Mouse (Mus musculus) gastrocnemius, postnatal 36 days (tissue): ENCODE measurements around the gene Slc25a13. TPM values are rescaled to one million over a fixed set of nuclear protein-coding genes. Genes with fewer than 3 reads are reported as not detected.
"Not testable (repeated sequence)": the region's sequence is repeated elsewhere in the genome, so short reads cannot be mapped to it uniquely, and the experiment has no call there.

Experiments used
- DNase-seq, 2 experiments: peaks; one replicate each; pipeline ENCODE4 v3.0.0; 2022
- intact Hi-C: fragments of 180-260 bp; cut with DNase I; formaldehyde crosslinking; loops from one replicate; pipeline ENCODE4 v1.15.1; 2025
- total RNA-seq, 2 experiments: library from RNA; stranded (reverse); gene quantifications; 2 replicates each; pipeline ENCODE4 v1.2.3; 2021

Slc25a13 gene
- total RNA-seq, 2 experiments from 2014 or later: 0.74 to 0.84 TPM

DNA sequence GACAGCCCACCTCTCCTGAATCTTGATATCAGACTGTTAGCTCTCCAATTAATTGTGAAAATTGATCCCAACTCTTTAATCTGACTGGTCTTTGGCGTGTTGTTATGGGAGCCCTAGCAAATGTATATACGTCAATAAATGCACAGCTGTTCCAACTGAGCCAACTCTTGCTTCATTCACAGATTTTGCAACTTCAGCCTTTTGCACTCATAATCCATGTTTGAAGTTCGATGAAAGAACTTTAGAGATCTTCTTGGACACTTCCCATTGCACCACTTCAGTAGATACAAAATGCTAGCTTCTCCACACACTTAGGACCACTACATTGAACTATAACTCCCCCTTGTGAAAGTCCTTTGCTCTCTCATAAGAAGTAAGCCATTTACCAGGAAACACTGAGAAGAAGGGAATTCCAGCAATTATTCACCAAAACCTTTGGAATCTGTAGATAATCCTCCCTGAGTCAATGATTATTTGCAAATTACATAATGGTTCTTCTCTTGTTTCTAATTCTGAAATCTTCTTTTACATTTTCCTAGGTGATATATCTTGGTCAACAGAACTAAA is 11.3 kb downstream of the Slc25a13 start:
- DNase-seq: no peak
- intact Hi-C loops: no loop called here

DNA sequence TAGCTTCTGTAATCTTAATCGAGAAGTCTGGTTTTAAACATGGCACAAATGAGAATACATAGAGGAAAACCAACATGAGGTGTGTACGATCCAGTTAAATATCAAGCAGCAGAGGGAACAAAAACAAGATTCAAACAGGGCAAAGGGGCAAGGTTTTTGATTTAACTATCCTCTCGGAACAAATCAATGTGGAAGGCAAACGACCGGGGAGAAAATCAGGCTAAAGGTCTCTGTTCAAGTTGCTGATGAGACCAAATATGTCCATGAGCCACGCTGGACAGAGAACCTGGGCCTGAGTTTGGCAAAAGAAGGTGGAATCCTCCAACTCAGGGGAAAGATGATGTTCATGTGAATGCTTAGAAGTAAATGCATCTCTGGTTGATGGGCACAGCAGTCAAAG is 14.5 kb downstream of the Slc25a13 start:
- intact Hi-C loops: no loop called here
- no peak for DNase-seq

- no peak for DNase-seq
Measured at GRCm38 (mm10) chr6:6201977-6202376, 15.0 kb downstream of the Slc25a13 start.

GRCm38 (mm10) chr6:6199138-6199870 is 17.7 kb downstream of the Slc25a13 start:
- intact Hi-C loops: no loop called here

More at GRCm38 (mm10) chr6:6201977-6202376, 15.0 kb downstream of the Slc25a13 start:
- intact Hi-C loops: no loop called here

DNA sequence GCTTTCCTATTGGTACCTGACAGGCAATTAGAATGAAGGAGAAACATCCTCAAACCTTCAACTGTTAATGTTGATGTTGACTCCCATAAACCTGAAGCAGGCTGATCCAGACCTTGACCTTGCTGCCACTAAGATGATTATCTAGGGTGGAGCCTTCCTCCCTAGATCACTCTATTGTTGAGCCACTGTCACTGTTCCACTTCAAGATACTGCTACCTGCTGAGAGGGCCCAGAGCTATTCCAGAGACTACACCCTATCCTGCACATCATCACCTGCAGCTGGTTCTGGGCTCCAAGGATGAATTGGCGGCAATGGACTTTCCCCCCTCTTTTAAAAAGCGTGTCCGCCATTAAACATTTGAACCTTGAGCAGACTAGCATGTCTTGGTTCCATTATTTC is 18.9 kb downstream of the Slc25a13 start:
- intact Hi-C loops, DNase-seq: not testable (repeated sequence)

More at GRCm38 (mm10) chr6:6199138-6199870, 17.7 kb downstream of the Slc25a13 start:
- no peak for DNase-seq

DNA sequence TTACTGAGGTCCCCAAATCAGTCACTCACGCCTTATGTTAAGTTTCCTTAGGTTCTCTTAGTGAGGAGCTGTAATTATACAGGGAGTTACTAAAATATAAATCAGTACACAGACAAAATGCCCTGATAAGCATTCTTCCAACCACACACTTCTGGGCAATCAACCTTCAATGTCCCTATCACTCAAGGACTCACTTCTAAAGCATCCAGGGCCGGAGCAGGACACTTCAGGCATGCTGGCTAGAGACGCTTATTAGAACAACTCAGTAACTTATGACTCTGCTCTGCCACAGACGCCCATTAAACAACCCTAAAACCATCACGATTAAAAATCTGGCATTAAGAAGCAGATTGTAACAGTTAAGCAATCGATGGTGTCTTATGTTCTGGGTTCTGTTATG is 19.6 kb downstream of the Slc25a13 start:
- intact Hi-C loops: no loop called here
- DNase-seq: no peak

GRCm38 (mm10) chr6:6196527-6196926 is 20.4 kb downstream of the Slc25a13 start:
- DNase-seq: no peak
- intact Hi-C loops: no loop called here

GRCm38 (mm10) chr6:6194831-6195230 is 22.1 kb downstream of the Slc25a13 start:
- no peak for DNase-seq
- intact Hi-C loops: no loop called here

DNA sequence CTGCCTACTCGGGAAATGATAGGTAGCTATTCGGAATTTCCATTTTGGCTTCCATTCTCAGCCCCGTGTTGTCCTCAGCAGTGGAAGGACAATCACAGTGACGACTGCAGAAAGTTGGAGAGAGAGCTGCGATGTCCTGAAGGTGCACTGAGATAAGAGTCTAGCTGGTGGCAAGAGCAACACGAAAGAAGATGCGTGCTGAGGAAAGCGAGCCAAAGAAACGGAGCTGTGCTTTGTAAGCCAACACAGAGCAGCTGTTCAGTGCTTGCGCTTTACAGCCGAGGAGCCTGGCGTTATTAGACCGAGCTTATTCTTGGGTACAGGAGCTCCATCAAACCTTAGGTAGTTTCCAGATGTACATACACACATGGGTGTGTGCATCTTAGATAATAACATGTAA is 23.1 kb downstream of the Slc25a13 start:
- intact Hi-C loops: no loop called here
- no peak for DNase-seq

DNA sequence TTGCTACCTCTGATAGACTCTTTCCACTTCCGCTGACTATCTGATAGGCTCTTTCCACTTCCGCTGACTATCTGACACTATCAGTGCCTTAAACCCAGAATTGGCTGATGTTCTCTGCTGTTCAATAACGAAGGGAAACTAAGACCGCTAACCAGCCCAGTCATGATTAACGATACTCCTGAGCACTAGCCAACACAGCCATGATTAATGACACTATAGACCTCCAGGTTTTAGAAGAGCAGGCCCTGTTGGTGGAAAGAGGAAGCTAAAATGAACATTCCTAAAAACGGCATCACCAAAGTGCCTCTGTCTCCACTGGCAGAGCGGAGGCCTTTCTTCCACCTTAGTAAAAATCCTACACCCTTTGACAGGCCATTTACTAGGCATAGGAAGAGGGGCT is 24.6 kb downstream of the Slc25a13 start:
- no peak for DNase-seq
- intact Hi-C loops: no loop called here

DNA sequence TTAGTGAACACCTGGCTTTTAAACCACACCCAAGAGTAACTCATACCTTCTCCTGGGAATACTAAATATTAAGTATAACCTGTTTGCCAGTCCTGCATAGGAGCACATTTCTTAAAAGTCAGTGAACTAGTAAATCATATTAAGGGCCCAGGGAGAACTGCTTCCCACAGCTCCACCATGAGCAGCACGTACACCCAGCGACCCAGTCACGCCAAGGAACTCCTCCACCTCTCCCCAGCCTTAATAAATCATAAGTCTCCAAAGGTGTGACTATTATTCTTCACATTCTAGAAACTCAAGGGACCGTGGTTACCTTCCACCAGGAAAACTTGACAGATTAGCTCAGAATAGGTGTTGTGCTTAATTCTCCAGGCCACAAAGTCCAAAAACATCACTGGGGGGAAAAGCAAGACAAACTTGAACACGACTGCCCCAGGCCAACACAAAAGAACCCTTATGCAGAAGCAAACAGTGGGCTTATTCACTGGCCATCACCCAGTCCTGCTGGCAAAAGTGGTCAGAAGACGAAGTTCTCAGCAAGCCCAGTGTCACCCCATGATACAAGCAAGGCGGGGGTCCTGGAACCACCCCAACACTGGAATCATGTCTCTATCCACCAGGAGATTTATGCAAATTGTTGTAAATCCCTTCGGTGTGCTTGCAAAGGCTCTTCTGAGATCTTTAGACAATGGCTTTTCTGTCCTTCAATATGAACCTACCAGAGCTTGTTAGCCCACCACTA is 25.2 kb downstream of the Slc25a13 start:
- intact Hi-C loops: no loop called here
- DNase-seq: no peak

- intact Hi-C loops: no loop called here
- no peak for DNase-seq
Measured at GRCm38 (mm10) chr6:6188970-6189369, 28.0 kb downstream of the Slc25a13 start.

GRCm38 (mm10) chr6:6186468-6186867 is 30.5 kb downstream of the Slc25a13 start:
- intact Hi-C loops: no loop called here

DNA sequence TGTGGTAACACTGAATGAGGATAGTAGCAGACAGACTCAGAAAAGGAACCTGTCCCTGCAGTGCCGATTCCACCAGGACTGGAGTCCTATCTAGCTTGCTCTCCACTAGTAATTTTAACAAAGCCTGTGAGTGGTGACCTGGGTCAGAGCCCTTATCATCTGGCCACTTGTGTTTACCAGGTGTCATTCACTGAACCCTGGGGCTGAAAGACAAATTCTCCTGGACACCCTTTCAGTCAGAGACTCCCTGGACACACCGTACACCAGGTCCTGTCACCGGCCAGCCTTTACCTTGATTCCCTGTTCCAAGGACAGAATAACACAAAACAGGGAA is 31.3 kb downstream of the Slc25a13 start:
- no peak for DNase-seq
- intact Hi-C loops: no loop called here

More at GRCm38 (mm10) chr6:6186468-6186867, 30.5 kb downstream of the Slc25a13 start:
- DNase-seq: no peak

- DNase-seq: no peak
- intact Hi-C loops: no loop called here
Measured at GRCm38 (mm10) chr6:6184921-6185734, 31.8 kb downstream of the Slc25a13 start.

DNA sequence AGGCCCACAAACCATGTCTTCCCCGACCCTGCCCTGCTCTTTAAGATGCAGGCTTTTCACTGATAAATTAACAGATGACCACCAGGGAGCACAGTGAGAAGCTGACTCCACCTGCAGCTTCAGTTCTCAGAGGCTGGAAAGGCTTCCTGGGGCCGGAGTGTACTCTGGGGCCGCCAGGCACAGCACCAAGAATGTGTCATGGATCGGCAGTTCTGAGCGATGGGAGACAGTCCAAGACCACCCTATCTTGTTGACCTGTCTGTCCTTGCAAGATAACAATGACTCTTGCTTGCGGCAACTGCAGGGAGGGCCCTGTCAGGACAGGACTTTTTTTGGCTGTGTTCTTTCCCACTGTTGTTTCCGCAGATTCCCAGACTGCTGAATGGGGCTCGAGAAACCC is 33.4 kb downstream of the Slc25a13 start:
- DNase-seq: no peak

DNA sequence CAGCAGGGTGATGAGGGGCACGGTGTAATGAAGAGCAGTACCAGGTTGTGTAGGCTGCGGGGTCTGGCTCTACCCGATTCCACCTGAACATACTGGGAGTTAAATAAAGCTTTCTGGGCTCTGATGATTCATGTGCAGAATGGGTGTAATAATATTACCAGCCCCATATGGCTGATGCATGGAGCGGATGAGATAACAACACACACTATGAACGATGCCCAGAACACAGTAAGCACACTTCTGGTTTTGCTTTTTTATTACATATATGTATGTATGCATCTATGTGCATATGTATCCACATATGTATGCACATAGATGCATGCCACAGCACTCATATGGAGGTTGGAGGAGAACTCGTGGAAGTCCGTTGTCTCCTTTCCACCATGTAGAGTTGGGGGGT is 34.8 kb downstream of the Slc25a13 start:
- intact Hi-C loops: no loop called here
- DNase-seq: no peak

More for the DNA sequence above, 33.4 kb downstream of the Slc25a13 start:
- intact Hi-C loops: no loop called here

DNA sequence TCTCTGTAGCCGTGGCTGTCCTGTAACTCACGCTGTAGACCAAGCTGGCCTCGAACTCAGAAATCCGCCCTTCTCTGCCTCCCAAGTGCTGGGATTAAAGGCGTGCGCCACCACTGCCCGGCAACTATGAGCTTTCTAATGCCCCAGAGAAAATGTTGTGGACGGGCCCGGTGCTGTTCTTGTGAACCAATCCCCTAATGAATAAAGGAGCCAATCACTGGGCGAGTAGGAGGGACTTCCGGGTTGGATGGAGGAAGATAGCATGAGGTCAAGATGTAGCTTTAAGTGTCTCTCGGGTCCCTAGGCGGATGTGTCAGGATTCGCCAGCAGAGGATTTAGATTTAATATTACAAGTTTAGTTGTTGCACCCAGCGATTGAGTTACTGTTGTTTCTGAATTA is 38.6 kb downstream of the Slc25a13 start:
- intact Hi-C loops, DNase-seq: not testable (repeated sequence)

- intact Hi-C loops: no loop called here
- DNase-seq: no peak
Measured at GRCm38 (mm10) chr6:6175350-6175971, 41.5 kb downstream of the Slc25a13 start.

DNA sequence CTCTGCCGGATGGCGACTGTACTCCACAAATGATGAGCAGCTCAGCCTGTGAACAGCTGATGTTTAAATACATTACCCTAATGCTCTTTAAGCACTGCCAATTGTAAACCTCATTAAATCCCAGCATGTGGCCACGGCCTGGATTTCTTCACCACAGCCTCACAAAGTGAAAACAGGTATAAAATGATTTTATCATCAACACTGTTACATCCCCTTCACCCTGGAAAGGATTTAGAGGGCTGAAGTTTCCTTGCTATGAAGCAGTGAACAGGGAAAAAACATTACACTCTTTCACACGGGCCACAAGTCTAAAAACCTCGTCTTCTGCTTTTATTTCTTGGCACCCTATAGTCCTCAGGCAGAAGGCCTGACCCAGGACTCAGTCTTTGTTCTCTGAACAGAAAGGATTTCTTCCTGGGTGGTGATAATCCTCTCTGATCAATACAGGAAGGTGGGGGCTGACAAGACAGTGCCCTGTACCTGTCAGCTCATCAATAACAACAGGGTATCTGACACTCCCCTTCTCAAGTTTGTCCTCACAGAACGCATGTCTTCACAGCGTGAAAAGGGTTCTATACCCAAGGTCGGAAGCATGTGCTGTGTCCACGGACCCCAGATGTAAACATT is 42.9 kb downstream of the Slc25a13 start:
- intact Hi-C loops: no loop called here

More for the DNA sequence above, 42.9 kb downstream of the Slc25a13 start:
- no peak for DNase-seq
